Mouse (Mus musculus) thymus, postnatal 36 days (tissue): ENCODE data around the gene Il18rap.
"Not testable (repeated sequence)": the region's sequence is repeated elsewhere in the genome, so short reads cannot be mapped to it uniquely, and the experiment has no call there.

ENCODE experiments used
- DNase-seq, 2 experiments: peaks; one replicate each; pipeline ENCODE4 v3.0.0; 2022; ENCODE audit warnings: mixed read lengths in 2 of 2

Gene Il18rap

DNA sequence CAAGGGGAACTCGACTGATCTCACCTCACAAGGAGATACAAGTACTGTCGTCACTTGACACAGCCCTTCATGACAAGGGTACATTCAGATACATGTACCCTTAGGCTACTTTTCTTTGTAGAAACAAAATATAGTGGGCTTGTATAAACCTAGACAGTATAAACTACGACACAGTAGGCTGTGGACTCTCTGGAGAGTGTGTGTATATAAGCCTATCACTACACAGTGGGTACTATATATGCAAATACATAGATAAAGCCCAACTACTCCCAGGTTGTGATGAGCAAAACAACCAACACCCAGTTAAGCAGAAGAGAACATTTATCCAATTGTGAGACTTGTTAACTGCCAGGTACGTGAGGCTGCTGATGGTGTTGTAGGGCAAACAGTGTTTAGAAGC lies 31.5 kb downstream of the Il18rap start:
- no peak for DNase-seq

DNA sequence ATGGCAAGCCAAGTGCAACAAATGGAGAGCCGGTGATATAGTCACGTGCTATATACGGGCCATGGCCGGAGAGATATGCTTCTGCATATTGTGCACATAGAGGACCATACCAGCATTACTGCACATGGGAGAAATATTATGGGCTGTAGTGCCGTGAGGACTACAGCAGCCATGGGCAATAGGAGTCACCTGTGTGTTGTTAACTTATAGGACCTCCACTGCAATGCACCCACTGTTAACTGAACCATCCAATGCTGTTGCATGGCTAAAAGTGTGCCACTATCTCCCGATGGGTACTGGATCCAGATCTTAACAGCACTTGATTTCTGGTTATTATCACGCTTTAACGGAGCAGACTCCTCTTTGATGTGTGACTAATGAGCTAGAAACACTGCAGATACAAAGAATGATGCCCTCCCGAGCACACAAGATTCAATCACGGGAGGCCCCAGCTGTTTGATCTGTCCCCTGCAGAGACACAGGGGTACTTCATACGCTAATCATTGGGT lies 32.0 kb downstream of the Il18rap start:
- no peak for DNase-seq

DNA sequence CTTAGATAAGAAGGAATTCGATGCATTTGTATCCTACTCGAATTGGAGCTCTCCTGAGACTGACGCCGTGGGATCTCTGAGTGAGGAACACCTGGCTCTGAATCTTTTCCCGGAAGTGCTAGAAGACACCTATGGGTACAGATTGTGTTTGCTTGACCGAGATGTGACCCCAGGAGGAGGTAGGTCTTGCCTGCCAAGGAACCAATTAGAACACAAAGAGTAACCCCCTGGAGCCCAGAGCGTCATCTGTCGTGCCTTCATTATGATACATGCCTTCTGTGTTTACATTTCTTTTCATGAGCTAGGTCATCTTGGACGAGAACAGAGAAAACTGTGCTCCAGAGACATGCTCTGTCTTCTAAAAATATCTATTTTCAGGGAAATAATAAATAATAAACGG lies 32.6 kb downstream of the Il18rap start:
- DNase-seq = no peak

DNA sequence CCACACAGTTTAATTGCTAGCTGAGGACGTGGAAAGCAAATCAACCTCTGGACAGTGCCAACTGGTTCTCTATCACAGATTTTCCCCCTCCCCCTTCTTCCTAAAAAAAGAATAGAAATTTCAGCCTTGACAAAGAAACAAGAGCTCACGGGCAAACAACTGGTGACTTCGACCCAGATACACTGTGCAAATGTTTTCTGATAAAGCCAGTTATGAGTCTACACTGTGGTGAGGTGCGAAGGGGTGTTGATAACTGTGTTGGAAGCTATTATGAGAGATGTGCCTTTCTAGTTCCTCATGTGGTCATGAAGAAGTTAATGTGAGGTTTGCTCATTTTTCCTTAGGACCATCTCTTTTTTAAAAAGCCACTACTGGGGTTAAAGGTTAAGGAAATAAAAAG lies 54.2 kb downstream of the Il18rap start:
- DNase-seq = no peak

DNA sequence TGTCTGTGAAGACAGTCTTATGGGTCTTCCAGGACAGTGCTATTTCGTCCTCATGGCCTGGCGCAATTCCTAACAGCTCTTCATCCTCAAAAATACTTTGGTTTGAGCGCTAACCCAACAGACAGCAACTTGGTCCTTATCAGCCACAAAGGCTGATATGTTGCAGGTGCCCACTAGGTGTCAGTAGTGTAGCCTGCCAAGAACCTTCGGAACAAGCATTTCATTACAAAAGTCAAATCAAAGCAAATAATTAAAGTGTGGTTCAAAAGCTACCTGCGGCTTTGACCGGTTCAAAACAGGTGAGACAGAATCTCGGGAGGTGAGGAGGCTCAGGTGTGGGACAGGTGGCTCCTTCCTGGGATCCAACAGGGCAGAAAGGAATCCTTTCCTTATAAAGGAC lies 64.6 kb downstream of the Il18rap start, which contains the start of gene Slc9a4:
Gene Slc9a4 (plus strand): TSS at position 298 of the 400 bp plus-strand sequence.
- peak; percentile 11 to 12 for DNase-seq

DNA sequence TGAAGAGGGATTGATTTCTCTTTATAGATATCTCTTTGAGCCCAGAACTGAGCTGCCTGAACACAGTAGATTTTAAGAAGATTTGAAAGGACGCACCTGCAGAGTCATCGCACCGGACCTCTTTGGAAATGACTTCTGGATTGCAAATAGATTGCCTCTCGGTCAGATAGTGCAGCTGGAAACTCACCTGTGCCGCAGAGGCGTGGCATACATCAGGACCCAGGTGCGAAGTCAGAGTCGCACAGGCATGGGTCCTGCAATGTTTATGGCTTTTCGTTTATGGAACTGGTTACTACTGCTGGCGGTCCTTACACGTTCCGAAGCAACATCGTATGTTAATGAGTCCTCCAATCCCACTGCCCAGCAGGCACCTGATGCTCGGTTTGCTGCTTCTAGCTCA lies 65.1 kb downstream of the Il18rap start:
- DNase-seq = no peak

DNA sequence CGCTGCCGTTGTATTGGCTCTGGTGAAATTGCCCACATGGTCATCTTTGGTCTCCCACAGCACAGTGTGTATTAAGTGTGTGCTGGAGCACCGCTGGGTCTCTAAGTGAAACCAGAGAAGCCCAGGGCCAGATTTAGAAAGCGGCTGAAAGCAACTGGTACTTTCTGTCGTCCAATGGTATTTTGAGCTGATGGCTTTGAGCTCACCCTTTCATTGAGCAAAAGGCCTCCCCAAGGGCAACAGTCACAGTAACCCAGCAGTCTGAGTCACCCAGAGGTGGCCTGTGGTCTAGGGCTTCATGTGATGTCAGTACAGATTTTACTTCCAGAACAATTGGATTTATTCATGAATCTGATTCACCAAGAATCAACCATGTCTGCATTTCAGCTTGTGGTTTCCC lies 71.6 kb downstream of the Il18rap start:
- DNase-seq = no peak

DNA sequence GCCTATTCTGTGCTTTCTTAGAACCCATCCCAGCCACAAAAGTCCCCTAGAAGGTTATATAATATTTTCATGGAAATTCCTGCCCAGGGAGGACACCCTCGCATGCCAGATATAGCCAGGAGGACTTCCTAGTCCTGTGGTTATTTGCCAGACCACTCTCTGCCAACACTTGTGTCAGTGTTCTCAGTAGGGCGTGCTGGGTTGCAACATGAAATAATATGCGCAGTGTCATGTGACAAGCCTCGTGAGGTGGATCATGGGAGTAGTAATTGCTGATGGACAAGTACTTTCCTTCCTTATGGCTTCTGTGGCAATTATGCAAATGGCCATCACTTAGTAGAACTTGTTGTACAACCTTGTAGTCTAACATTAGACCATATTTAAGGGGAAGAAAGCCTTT lies 75.8 kb downstream of the Il18rap start:
- no peak for DNase-seq

DNA sequence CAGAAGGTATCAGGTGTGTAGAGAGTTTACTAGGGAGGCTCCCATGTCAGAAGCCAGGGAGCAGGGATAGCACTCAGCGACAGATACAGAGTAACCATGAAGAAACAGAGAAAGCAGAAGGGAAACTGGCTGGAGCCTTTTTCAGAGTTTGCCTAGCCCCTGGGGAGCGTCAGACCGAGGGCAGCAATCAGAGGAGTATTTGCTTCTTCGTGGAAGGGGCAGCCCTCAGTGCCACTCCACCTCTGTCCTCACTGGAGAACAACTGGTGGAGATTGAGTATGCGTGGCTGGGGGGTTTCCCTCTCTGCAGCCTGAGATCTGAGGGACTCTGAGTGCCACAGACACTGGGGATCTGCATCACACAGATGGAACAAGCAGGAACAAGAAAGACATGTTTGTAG lies 82.7 kb downstream of the Il18rap start:
- no peak for DNase-seq

DNA sequence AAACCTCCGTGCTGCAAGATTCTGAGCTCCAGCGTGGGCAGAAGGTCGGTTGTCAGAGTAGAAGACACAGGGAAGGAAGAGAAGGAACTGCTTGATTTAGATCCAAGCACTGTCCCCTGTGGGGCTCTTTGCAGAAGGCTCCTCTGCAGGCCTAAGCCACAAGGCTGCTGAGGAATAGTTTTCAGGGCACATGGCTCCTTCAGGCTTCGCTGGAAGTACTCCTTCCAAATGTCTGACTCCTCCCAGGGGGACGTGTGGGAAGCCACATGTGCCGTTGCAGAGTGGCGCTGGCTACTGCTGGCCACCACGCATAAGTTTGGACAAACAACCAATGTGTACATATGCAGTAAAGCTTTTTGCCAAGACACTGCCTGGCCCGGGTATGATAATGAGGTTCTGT lies 84.5 kb downstream of the Il18rap start:
- DNase-seq = not testable (repeated sequence)

DNA sequence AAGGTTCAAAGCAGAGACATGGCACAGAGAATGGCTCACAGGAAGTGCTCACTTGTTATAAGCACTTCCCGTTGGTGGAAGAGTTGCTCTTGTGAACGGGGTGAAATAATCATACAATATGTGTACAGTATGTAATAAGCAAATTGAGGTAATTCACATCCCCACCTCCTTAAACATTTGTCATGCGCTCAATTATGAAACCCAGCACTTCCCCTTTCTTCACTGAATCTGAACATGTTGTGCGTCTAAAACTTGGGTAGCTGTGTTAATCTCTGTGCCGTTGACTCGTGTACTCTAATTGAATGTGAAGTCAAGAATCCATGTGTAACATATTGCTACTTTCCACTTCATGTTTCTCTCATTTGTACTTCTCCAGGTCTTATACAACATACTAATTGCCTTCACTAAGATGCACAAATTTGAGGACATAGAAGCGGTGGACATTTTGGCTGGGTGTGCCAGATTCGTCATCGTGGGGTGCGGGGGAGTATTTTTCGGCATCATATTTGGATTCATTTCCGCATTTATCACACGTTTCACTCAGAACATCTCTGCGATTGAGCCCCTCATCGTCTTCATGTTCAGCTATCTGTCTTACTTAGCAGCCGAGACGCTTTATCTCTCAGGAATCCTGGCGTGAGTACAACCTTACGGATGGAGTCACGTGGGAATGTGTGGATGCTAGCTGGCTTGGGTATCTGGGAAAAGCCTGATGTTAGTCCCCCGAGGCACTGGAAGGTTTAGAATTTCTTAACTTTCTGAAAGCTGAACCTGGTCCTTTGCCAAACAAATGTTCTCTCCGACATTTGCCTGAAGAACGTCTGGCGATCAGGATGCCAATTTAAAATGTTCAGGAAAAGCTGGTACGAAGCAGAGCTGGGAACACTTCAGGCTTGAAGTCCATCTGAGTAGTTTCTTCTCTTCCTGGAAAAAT lies 85.5 kb downstream of the Il18rap start:
- no peak for DNase-seq
